Mouse (Mus musculus): ENCODE results near the gene Vmn2r115. TPM values are rescaled to one million over a fixed set of nuclear protein-coding genes. Genes with fewer than 3 reads are reported as not detected.
"Not testable (repeated sequence)": the region's sequence is repeated elsewhere in the genome, so short reads cannot be mapped to it uniquely, and the experiment has no call there.

Vmn2r115 gene
- not detected for total RNA-seq (2021)
- long read RNA-seq, experiment 1, result 0 reads
- long read RNA-seq, experiment 2, result 0 reads

DNA sequence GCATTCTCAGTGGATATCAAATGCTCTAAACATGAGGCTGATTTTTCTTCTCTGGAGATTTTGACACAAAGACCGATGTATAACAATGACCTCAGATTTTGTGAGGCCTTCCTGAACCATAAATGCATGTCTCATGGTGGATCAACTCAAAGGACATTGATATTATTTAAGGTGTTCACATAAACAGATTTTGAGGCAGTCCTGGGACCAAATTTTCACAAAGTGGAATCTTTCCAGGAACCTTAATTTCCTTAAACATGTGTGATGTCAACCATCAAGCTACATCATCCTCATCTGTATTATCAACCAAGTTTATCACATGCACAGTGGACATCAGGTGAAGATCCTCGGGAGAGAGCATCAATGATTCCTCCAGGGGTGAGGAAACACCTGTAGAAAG lies at the start of gene Vmn2r115:
Gene Vmn2r115, plus strand, starts transcription at position 301 of the 400 bp plus-strand sequence.
- not testable (repeated sequence) for H3K4me3 ChIP-seq; H3K27ac ChIP-seq; DNase-seq (ENCODE audit: low spot score in 2 of 2)

DNA sequence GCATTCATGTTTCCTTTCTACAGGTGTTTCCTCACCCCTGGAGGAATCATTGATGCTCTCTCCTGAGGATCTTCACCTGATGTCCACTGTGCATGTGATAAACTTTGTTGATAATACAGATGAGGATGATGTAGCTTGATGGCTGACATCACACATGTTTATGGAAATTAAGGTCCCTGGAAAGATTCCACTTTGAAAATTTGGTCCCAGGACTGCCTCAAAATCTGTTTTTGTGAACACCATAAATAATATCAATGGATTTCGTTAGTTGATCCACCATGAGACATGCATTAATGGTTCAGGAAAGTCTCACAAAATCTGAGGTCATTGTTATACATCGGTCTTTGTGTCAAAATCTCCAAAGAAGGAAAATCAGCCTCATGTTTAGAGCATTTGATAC lies 31.1 kb upstream of the Vmn2r115 start, which contains the start of gene Vmn2r114:
Gene Vmn2r114, minus strand, starts transcription at position 101 of the 400 bp plus-strand sequence.
- H3K27ac ChIP-seq; H3K4me3 ChIP-seq; DNase-seq (ENCODE audit: low spot score in 2 of 2): not testable (repeated sequence)

DNA sequence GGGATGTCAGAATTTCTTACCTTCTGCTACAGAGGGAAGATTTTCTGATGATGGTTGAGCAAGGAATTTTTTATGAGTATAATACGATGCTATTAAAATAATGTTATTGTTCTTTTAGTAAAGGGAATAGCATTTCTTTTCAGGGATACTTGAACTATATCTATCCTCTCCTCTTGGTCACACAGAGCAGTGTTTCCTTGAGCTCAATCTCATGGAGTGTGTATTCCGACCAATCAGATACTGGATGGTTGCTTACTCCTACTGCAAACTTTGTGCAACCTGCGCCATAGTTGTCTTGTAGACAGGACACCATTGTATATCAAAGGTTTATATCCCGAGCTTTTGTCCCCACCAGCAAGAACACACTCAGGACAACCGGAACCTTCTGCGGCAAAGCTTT lies 12.9 kb upstream of the Vmn2r115 start:
- no peak for DNase-seq (ENCODE audit: low spot score in 2 of 2)
- TF ChIP-seq CTCF (conservative IDR thresholded peaks at IDR 0.05), result no peak
- no peak overlapping the region for H3K4me3 ChIP-seq
- no peak overlapping the region for H3K27ac ChIP-seq

DNA sequence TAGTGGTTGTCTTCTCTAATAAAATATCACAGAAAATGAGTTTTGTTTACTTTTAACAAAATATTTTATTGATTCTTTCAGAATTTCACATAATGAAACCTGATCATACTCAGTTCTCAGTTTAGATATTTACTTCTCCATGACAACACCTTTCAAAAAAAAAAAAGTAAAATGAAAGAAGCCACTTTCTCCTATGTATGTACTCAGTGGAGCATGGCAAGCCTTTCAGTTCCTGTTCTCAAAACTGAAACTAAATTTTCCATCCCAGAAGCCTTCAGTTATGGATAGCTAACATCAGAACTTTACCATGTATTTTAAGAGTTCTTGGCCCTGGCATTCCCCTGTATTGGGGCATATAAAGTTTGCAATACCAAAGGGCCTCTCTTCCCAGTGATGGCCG lies 8.1 kb downstream of the Vmn2r115 start:
- DNase-seq (ENCODE audit: low spot score in 2 of 2), result no peak
- TF ChIP-seq CTCF (conservative IDR thresholded peaks at IDR 0.05), result no peak
- Histone ChIP-seq H3K27ac (no peak overlapping the region), H3K4me3 (no peak overlapping the region)

DNA sequence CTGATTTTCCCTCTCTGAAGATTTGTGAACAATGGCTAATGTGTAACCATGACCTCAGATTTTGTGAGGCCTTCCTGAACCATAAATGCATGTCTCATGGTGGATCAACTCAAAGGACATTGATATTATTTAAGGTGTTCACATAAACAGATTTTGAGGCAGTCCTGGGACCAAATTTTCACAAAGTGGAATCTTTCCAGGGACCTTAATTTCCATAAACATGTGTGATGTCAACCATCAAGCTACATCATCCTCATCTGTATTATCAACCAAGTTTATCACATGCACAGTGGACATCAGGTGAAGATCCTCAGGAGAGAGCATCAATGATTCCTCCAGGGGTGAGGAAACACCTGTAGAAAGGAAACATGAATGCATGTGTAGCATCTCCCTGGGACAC lies 40.8 kb downstream of the Vmn2r115 start, which contains the start of gene Vmn2r116:
Gene Vmn2r116, plus strand, starts transcription at position 301 of the 400 bp plus-strand sequence.
- not testable (repeated sequence) for H3K4me3 ChIP-seq; DNase-seq (ENCODE audit: low spot score in 2 of 2); H3K27ac ChIP-seq

Other genes starting within 250 kb of the Vmn2r115 start
- gene Zfp40, start 150.5 kb upstream of the Vmn2r115 start, total RNA-seq (2021), result 10 to 100 TPM; 20.5 to 23.7 TPM
- not detected for gene Vmn2r114, start 31.2 kb upstream of the Vmn2r115 start, total RNA-seq (2021)
- not detected for gene Vmn2r116, start 40.9 kb downstream of the Vmn2r115 start, total RNA-seq (2021)
- gene Vmn2r117, start 136.0 kb downstream of the Vmn2r115 start, total RNA-seq (2021), result not detected
- gene Zfp213, start 220.5 kb downstream of the Vmn2r115 start, total RNA-seq (2021), result 1 to 10 TPM; 5.7 to 6.9 TPM